Mouse (Mus musculus) limb, embryonic 12.5 days (tissue): ENCODE data around the gene Mcur1. TPM values are rescaled to one million over a fixed set of nuclear protein-coding genes. Genes with fewer than 3 reads are reported as not detected.

Source experiments
- ATAC-seq: fragments of 200-750 bp; cut with Nextera tagmentation; 2 replicates; pipeline ENCODE4 v1.8.0; 2017; ENCODE audit warnings: low read depth, moderate TSS enrichment; ENCODE audit not compliant: insufficient number of reproducible peaks, insufficient read depth, low FRiP score, low TSS enrichment
- H3K27ac ChIP-seq: fragments of 300-500 bp; sonication (generic); 2 replicates; pipeline ENCODE4 v1.5.1; 2016; ENCODE audit warnings: mild to moderate bottlenecking, moderate library complexity
- H3K27me3 ChIP-seq: fragments of 300-500 bp; sonication (generic); 2 replicates; pipeline ENCODE4 v1.6.1; 2016; ENCODE audit warnings: mild to moderate bottlenecking, moderate library complexity
- H3K36me3 ChIP-seq: fragments of 300-500 bp; sonication (generic); 2 replicates; pipeline ENCODE4 v1.6.1; 2016; ENCODE audit warnings: mild to moderate bottlenecking, moderate library complexity
- H3K4me1 ChIP-seq: fragments of 300-500 bp; sonication (generic); replicated peaks from 2 replicates; pipeline ENCODE4 v1.6.1; 2016
- H3K4me2 ChIP-seq: fragments of 300-500 bp; sonication (generic); 2 replicates; pipeline ENCODE4 v1.6.1; 2016; ENCODE audit warnings: mild to moderate bottlenecking, moderate library complexity
- H3K4me3 ChIP-seq: fragments of 300-500 bp; sonication (generic); replicated peaks from 2 replicates; pipeline ENCODE4 v1.5.1; 2016; ENCODE audit warnings: mild to moderate bottlenecking
- H3K9ac ChIP-seq: fragments of 300-500 bp; sonication (generic); replicated peaks from 2 replicates; pipeline ENCODE4 v1.6.1; 2016; ENCODE audit warnings: mild to moderate bottlenecking, moderate library complexity
- H3K9me3 ChIP-seq: fragments of 300-500 bp; sonication (generic); 2 replicates; pipeline ENCODE4 v1.6.1; 2016; ENCODE audit warnings: mild to moderate bottlenecking, moderate library complexity
- WGBS: fragments of 180-500 bp; shearing (Covaris S2); methylation state at CpG from one replicate; pipeline ENCODE4 v1.1.7; 2016; 5-methylcytosine and 5-hydroxymethylcytosine counted together
- polyA plus RNA-seq: library from polyadenylated mRNA; unstranded; fragments of >200 nt; fragmentation: Nextera tagmentation; extraction: Ambion mirVana; gene quantifications from 2 replicates; pipeline ENCODE4 v1.2.1, GENCODE M21; 2016

Gene Mcur1
- polyA plus RNA-seq, 1 experiment from 2014 or later = 16.0 TPM

DNA sequence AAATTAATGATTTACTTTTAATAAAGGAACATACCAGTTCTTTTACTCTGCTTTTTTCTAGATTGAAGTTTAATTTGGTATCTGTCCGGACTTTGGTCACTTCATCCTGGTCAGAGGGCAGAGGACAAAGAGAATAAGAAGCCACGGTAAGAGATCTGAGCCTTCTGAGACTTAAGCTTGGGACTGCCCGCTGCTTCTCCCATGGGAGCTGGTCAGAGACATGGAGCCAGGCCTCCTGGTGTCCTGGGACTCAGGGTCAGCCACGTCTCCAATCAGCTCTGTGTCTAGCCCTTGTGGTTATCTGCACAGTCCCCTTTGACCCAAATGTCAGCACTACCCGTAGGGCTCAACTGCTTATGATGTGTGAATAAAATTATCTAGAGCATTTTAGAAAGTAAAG, 11.4 kb downstream of the Mcur1 start:
- Histone ChIP-seq H3K4me3 (no peak overlapping the region), H3K36me3 (peaks cover 83% of the 10 kb centered on the region), H3K27me3 (no peaks in the 10 kb centered on the region), H3K9ac (no peak overlapping the region), H3K4me1 (no peaks in the 10 kb centered on the region), H3K4me2 (no peak overlapping the region), H3K27ac (no peak overlapping the region), H3K9me3 (no peaks in the 10 kb centered on the region)
- no peak for ATAC-seq
- 83% methylated on average over 5 of the region's 5 CpGs for WGBS

DNA sequence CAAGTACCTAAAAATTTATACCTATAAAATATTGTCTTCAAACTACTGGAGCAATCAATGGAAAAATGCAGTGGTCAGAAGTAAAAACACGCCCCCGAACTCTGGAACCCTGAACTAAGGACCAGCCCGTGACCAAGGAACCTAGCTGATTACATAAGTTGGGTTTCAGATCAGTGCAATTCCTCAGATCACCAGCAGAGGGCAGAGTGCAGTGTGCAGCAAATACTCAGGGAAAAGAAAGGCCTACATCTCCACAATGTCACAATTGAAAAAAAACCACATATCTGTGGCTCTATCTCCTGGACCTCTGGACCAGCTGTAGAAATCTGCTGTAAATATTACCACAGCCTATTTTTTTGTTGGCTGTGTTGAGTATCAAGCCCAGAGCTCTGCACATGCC, 13.1 kb downstream of the Mcur1 start:
- no peak for ATAC-seq
- WGBS = 55% methylated on average over 3 of the region's 3 CpGs

DNA sequence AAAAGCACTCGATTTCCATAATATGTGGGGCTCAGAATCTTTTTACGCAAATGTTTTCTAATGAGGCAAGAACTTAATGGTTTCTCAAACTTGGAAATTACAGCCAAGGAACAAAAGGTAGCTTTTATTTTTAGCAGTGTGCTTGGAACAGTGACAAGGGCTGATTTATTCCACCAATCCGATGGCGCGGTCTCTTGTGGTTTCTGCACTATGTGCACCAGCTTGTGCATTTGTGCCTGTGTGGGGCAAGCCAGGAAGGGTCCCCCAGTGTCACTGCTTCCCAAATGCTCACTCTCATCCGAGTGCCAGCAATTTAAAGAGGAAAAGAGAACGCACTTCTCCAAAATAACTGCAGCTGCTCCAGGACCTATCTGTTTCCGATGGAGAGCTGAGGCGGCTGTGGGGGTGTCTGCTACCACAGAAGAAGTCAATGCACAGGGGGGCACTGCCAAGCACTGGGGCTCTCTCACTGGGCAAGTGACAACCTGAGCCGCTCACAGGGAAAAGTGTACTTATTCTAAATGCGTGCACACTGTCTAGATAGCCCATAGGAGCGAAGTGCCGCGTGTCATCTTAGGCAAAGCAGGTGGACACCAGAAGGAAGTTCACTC, 19.7 kb downstream of the Mcur1 start:
- Histone ChIP-seq H3K27ac (0 out of 2 replicates have a peak overlapping the region, but pooled peaks have one; percentile 7), H3K36me3 (peaks cover 17% of the 10 kb centered on the region), H3K4me2 (no peak overlapping the region), H3K9ac (no peak overlapping the region), H3K4me1 (peaks cover 12% of the 10 kb centered on the region; the same call in 1 of the 2 replicates), H3K9me3 (no peaks in the 10 kb centered on the region), H3K27me3 (no peaks in the 10 kb centered on the region), H3K4me3 (no peak overlapping the region)
- ATAC-seq = no peak
- WGBS = 89% methylated on average over 14 of the region's 14 CpGs

More for the DNA sequence above, 13.1 kb downstream of the Mcur1 start:
- Histone ChIP-seq H3K9ac (no peak overlapping the region), H3K27ac (no peak overlapping the region), H3K4me1 (no peaks in the 10 kb centered on the region), H3K4me3 (no peak overlapping the region), H3K36me3 (peaks cover 65% of the 10 kb centered on the region), H3K4me2 (no peak overlapping the region), H3K9me3 (no peaks in the 10 kb centered on the region), H3K27me3 (no peaks in the 10 kb centered on the region)

DNA sequence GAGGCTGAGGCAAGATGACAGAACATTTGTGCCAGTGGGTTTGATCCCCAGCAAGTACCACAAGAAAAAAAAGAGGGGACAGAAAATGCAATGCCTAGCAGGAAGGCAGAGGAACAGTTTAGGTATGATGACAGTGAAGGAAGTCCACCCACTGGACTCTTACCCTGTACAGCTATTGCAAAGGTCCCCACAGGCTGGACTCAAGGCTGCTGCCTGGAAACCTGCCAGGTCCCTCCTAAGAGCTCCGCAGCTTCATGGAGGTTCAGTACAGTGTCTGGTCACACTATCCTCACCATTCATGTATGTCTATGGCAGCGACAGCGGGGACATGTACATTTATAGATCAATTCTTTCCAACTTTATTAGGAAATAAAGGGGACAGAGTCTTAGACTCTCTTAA, 20.6 kb downstream of the Mcur1 start:
- Histone ChIP-seq H3K27me3 (no peaks in the 10 kb centered on the region), H3K9me3 (no peaks in the 10 kb centered on the region), H3K4me2 (no peak overlapping the region), H3K4me1 (peaks cover 12% of the 10 kb centered on the region; the same call in 1 of the 2 replicates), H3K27ac (no peak overlapping the region), H3K9ac (no peak overlapping the region), H3K4me3 (no peak overlapping the region), H3K36me3 (peaks cover 8% of the 10 kb centered on the region)
- 96% methylated on average over 3 of the region's 3 CpGs for WGBS
- ATAC-seq = no peak

DNA sequence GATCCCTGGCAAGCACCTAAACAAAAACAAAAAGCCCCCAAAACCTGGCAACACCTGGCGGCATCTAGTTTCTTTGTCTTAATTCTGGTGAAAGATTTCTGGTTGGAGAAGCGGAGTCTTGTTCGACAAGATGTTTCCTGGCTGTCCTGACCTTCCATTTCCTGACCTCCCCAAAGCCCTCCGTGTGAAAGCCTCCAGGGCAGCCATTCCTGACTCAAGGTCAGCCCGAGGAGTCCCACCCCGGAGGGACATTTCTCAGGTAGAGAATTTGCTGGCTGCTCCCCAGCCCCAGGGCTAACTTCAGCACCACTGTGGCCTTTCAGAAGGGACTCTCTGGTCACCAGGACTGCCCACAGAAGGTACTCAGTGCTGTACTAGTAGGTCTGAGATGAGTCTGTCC, 22.1 kb downstream of the Mcur1 start:
- no peak overlapping the region for H3K27ac ChIP-seq
- no peaks in the 10 kb centered on the region for H3K27me3 ChIP-seq
- H3K9me3 ChIP-seq = no peaks in the 10 kb centered on the region
- H3K4me1 ChIP-seq = peaks cover 12% of the 10 kb centered on the region; the same call in 1 of the 2 replicates
- H3K9ac ChIP-seq = no peak overlapping the region
- ATAC-seq = no peak
- no peaks in the 10 kb centered on the region for H3K36me3 ChIP-seq
- H3K4me3 ChIP-seq = no peak overlapping the region
- 60% methylated on average over 6 of the region's 6 CpGs for WGBS
- H3K4me2 ChIP-seq = no peak overlapping the region

DNA sequence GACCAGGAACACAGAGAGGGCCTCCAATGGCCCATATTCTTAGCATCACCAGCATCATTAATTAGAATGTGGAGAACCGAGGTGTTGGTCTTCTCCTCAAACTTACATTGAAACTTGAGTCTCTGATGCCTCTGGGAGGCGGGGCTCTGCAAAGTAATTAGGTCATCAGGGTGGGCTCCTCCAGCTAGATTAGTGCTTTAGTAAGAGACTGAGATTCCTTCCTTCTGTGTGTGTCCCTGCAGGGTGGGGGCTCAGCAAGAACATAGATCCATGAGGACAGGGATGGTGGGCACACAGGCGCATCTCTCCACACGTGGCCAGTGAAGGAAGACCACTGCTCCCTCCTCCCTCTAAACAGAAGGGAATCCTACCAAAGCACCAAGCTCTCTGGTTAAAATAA, 26.0 kb downstream of the Mcur1 start:
- Histone ChIP-seq H3K9ac (no peak overlapping the region), H3K4me3 (no peak overlapping the region), H3K4me1 (peaks cover 16% of the 10 kb centered on the region), H3K27ac (no peak overlapping the region), H3K4me2 (no peak overlapping the region), H3K9me3 (no peaks in the 10 kb centered on the region), H3K36me3 (no peaks in the 10 kb centered on the region), H3K27me3 (no peaks in the 10 kb centered on the region)
- ATAC-seq = no peak
- WGBS = 67% methylated on average over 4 of the region's 4 CpGs

DNA sequence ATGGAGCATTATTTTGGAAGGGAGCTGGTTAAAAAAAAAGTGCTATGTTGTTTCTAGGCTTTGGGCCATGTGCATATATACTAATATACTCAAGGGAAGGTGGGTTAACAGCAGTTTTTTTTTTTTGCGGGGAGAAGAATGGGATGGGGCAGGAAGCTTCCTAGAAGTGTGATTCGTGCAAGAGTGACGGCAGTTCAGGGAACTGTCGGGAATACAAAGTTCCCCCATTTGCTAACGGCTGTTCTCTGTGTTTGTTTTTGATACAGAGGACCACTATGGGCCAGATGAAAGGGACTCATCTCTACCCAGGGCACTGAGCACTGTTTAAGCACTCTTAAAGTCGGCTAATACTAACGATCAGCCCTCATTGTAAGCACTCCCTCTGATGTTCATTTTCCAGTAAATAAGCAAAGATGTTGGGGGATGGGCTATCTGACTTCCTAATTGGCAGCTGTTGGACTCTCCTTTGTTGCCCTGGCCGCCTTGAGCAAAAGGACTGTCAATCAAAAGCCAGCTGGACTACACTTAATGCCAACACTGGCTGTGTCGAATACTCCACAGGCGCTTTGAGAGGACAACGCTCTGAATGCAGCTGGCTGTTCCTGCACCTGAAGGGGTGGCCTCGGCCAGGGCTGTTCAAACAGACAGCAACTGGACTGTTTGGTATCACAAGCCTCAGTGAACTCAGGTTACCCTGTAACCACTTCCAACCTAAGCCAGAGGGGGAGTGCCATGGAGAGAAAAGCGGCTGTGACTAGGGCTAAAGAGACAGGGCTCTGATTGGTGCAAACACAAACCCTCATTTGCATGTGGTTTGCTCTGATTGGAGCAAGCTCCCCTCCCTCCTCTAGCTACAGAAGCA, 28.9 kb downstream of the Mcur1 start:
- 27% methylated on average over 13 of the region's 13 CpGs for WGBS
- 0 out of 2 replicates have a peak, but pooled peaks have one; percentile 73 for ATAC-seq
- Histone ChIP-seq H3K36me3 (no peaks in the 10 kb centered on the region), H3K9me3 (no peaks in the 10 kb centered on the region), H3K27ac (0 out of 2 replicates have a peak overlapping the region, but pooled peaks have one; percentile 20), H3K4me1 (peaks cover 16% of the 10 kb centered on the region), H3K27me3 (no peaks in the 10 kb centered on the region), H3K4me2 (no peak overlapping the region), H3K4me3 (no peak overlapping the region), H3K9ac (no peak overlapping the region)

DNA sequence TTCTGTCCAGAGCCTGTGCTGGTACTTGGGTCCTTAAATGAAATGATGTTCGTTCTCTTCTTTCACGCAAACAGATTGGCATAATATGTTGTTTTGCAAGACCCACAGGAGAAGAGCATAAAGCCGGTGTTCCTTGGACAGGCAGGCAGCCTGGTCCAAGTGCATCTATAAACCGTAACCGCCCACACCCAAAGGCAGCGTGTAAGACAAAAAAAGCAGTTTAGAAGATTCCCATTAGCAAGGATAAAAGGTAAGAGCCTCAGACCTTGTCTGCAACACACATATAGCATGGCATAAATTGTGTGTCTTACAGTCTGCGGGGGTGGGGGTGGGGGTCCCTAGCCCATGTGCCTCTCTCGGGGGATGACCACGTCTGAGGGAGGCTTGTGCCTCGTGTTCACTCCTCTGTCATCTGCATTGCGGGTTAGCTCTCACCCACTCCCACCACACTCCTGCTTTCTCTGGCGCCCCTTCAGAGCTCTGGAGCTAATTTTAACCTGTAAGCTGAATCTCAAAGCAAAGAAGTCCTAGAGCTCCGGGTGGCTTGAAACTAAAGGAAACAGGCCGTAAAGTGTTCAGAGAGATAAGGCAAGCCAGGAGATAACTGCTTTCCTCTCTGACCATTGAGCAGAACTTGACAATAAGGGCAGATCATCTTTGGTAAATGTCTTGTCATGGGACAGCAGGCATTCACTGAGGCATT, 29.7 kb downstream of the Mcur1 start:
- WGBS = 53% methylated on average over 14 of the region's 14 CpGs
- Histone ChIP-seq H3K4me1 (peaks cover 21% of the 10 kb centered on the region), H3K9ac (no peak overlapping the region), H3K27ac (no peak overlapping the region), H3K4me2 (no peak overlapping the region), H3K36me3 (no peaks in the 10 kb centered on the region), H3K27me3 (no peaks in the 10 kb centered on the region), H3K4me3 (no peak overlapping the region), H3K9me3 (no peaks in the 10 kb centered on the region)
- ATAC-seq = no peak

DNA sequence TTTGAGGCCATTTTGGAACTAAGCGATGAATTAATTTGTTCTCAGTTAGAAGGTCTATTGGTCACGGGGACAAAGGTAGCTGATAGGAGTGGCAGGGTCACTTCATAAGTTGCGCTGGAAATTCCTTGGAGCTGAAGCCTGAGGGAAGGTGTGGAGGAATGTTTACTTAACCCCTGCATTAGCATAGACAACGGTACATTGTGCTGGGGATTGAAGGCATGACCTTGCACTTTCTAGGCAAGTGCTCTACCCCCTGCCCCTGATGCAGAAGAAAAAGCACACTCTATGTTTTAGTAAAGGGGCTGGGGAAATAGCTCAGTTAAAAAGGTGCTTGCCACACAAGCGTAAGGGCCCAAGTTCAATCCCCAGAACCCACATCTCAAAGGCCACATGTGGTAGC, 33.7 kb downstream of the Mcur1 start:
- WGBS = 83% methylated on average over 5 of the region's 5 CpGs
- Histone ChIP-seq H3K4me1 (peaks cover 27% of the 10 kb centered on the region), H3K36me3 (no peaks in the 10 kb centered on the region), H3K27me3 (no peaks in the 10 kb centered on the region), H3K4me3 (no peak overlapping the region), H3K27ac (no peak overlapping the region), H3K4me2 (no peak overlapping the region), H3K9ac (no peak overlapping the region), H3K9me3 (no peaks in the 10 kb centered on the region)
- no peak for ATAC-seq

DNA sequence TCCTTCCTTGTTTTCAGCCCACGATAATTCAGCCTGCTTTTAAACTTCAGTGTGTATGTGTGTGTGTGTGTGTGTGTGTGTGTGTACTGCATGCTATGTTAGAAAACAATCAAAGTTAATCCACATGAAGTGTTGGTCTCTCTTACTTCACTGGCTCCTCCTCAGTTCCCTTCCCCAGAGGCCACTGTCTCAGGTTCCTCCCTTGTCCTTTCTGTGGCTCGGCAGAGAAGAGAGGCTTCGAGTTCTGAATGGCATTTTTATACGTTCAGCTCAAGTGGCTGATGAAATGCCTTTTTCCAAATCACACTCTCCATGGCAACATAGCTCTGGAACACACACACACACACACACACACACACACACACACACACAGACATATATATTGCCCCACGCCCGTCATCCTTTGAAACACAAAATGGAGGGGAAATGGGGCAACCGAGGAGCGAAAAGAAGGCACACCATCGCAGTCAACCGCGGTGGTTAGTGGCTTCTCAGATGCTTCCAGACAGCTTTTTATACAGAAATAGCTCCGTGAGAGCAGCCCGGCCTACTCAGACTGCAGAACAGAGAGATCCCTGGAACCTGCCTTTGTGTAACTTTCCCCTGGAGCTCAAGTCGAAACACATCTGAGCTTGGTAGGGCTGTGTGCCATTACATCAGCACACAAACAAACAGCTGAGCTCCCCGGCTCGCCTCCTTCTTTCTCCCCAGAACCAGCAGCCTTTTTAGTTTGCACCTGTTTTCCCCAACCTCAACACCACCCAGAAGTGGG, 34.4 kb downstream of the Mcur1 start:
- Histone ChIP-seq H3K27ac (peak overlapping the region; percentile 53; the same call in 1 of the 2 replicates), H3K9ac (no peak overlapping the region), H3K4me1 (peaks cover 20% of the 10 kb centered on the region), H3K4me3 (no peak overlapping the region), H3K4me2 (no peak overlapping the region), H3K36me3 (no peaks in the 10 kb centered on the region), H3K27me3 (no peaks in the 10 kb centered on the region), H3K9me3 (no peaks in the 10 kb centered on the region)
- 71% methylated on average over 16 of the region's 16 CpGs for WGBS
- no peak for ATAC-seq
